Mouse (Mus musculus): ENCODE data around the gene Rab31.
"Not testable (repeated sequence)": the region's sequence is repeated elsewhere in the genome, so short reads cannot be mapped to it uniquely, and the experiment has no call there.

Gene Rab31

GRCm38 (mm10) chr17:65628823-65629532 lies 143.6 kb downstream of the Rab31 start:
- DNase-seq (ENCODE audit: low spot score in 2 of 2): not testable (repeated sequence)

GRCm38 (mm10) chr17:65626301-65626700 lies 146.3 kb downstream of the Rab31 start:
- DNase-seq (ENCODE audit: low spot score in 2 of 2): no peak

- no peak for DNase-seq (ENCODE audit: low spot score in 2 of 2)
Observed at GRCm38 (mm10) chr17:65625563-65625962, 147.0 kb downstream of the Rab31 start.

DNA sequence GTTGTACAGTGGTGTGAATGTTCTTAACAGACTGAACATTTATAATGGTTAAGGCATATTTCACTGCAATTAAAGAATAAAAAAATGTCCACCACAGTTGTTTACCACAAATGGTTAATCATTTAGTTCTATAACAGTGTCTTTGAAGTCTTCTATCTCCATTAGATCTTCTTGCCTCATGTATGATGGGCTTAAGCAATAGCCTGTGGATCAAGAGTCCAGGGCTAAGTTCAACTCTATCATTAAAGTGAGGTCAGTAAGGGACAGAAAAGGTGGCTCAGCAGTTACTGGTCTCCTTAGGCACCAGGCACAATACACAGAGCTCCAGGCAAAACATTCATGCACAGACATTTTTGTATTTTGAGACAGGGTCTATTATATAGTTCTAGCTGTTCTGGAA lies 149.4 kb downstream of the Rab31 start:
- no peak for DNase-seq (ENCODE audit: low spot score in 2 of 2)

DNA sequence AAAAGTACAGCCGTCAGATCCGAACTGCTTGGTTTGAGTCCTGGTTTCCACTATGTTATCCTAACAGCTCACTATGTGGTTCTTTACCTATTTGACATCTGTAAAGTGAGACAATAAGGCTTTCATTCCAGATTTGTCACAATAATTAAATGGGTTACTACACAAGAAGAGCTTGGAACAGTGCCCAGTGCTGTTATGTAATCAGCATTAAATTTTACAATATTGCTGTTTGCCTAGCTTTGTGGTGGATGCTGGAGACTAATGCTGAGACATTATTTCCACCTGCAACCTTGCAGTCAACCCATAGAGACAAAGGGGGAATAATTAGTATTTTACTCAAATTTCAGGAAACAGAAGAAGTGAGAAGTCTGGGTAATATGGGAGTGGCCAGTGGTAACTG lies 154.1 kb downstream of the Rab31 start:
- DNase-seq (ENCODE audit: low spot score in 2 of 2): no peak

- no peak for DNase-seq (ENCODE audit: low spot score in 2 of 2)
Observed at GRCm38 (mm10) chr17:65615678-65616077, 156.9 kb downstream of the Rab31 start.

- no peak for DNase-seq (ENCODE audit: low spot score in 2 of 2)
Observed at GRCm38 (mm10) chr17:65614431-65614830, 158.1 kb downstream of the Rab31 start.

GRCm38 (mm10) chr17:65613463-65614412 lies 158.8 kb downstream of the Rab31 start, which contains the start of gene Vapa:
Vapa (minus strand) TSS chr17:65613555.
- peak; percentile 99 for DNase-seq (ENCODE audit: low spot score in 2 of 2)

DNA sequence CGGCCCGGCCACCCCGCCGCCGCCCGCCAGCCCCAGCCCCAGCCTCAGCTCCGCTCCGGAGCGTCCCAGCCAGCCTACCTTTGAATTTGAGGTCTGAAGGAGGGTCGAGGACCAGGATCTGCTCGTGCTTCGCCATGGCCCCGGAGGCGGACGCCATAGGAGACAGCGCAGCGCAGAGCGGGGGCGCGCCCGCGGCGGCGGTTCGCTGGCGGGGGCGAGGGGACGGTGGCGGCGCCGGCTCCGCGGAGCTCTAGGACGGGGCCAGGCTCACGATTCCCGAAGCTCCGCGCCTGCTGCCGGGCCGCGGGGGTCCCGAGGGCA lies 159.4 kb downstream of the Rab31 start:
- no peak for DNase-seq (ENCODE audit: low spot score in 2 of 2)

- DNase-seq (ENCODE audit: low spot score in 2 of 2): peak; percentile 22 to 45
Observed at GRCm38 (mm10) chr17:65612391-65613141, 160.0 kb downstream of the Rab31 start.

DNA sequence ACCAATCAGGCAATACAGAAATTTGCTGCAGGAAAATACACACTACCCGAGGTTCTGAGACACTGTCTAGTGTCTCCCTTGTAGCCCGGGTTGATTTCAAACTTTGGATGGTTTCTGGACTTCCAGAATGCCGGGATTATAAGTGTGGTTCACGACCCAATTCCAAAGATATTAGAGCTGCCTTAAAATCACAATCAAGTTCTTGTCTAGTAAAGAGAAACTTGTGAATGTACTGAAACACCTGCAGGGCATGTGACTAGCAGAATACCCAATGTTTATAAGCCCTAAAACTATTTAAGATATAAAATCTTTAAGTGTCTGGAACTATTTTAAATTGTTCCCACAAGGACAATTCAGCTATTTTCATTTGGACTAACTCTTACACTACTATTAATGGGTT lies 160.8 kb downstream of the Rab31 start:
- no peak for DNase-seq (ENCODE audit: low spot score in 2 of 2)

- no peak for DNase-seq (ENCODE audit: low spot score in 2 of 2)
Observed at GRCm38 (mm10) chr17:65608743-65609142, 163.8 kb downstream of the Rab31 start.

DNA sequence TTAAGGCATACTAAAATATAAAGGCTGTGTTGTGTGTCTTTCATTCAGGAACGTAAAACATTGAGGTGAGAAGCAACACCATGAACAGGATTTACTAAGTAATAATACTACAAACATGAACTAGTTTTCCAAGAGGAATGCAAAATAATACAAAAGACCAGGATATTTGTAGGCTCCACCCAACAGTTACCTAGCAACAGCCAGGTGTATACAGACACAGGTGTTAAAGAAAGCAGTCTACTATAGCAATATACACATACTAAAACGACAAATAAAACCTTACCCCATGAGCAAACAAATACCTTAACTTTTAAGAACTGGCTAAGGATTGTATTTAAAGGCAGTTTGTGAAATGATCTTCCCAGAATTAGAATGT lies 164.3 kb downstream of the Rab31 start:
- no peak for DNase-seq (ENCODE audit: low spot score in 2 of 2)

DNA sequence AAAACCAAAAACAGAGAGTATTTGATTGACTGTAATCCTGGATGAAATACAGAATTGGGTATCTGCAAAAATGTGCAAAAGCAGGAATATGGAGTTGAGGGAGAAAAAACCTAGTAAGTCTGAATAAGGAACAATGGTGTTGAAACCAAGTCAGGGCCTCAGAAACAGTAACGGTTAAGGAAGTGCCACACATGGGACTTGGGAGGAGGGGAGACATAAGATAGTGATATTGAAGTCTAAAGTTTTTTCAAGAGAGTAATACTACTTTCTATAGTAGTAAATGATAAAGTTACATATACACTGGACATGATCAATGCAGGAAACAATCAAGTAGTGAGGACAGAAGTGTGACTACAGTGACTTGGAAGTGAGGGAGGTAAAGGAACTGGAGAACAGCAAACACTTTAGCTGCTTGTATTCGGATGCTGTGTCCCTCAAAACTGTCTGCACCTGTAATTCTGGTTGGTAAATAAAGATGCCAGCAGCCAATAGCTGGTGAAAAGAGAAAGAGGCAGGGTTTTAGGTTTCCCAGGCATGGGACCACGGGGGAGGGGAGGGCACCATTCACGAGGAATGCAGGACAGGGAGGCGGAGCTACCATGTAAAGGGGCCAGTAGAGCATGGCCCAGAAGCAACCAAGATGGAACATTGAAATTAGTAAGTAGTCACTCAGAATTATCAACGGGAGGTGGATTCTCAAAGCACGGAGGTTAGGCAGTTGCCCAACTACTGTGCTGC lies 164.8 kb downstream of the Rab31 start:
- DNase-seq (ENCODE audit: low spot score in 2 of 2): no peak

DNA sequence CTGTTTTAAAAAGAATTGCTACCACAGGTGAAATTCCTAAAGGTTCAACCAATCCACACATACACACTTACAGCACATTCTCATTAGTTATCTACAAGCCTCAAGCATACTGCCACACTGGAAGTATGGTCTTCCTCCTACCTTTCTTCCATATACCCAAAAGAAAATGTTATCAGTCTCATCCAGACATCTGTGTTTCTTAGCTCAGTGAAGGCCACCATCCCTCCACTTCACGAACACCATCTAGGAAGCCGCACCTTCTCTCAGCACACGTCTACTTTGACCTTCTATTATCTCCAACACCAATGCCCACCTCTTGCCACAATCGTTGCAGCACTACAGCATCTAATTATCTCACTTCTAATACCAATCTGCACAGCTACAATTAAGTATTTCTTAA lies 166.5 kb downstream of the Rab31 start:
- DNase-seq (ENCODE audit: low spot score in 2 of 2): no peak

- DNase-seq (ENCODE audit: low spot score in 2 of 2): no peak
Observed at GRCm38 (mm10) chr17:65604892-65605291, 167.7 kb downstream of the Rab31 start.

DNA sequence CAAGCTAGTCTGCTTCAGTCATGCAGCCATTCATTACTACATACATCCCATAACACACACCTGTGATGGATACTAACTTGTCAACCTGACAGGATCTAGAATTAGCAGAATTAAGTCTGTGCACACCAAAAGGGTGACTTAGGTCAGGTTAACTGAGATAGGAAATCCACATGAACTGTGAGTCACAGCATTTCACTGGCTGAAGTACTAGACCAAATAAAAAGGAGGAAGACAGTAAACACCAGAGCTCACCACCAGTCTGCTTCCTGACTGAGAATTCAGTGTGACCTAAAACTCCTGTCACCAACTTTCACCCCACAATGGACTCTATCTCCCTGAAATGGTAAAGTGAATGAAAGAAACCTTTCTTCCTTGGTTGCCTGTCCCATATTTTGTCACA lies 168.2 kb downstream of the Rab31 start:
- DNase-seq (ENCODE audit: low spot score in 2 of 2): no peak

Data from spleen, postnatal 14 days (tissue).